Mouse (Mus musculus): ENCODE results near the gene Mrpl4. TPM values are rescaled to one million over a fixed set of nuclear protein-coding genes. Genes with fewer than 3 reads are reported as not detected.

The Mrpl4 gene
- polyA plus RNA-seq, 1 experiment from 2014 or later, result 132 TPM

DNA sequence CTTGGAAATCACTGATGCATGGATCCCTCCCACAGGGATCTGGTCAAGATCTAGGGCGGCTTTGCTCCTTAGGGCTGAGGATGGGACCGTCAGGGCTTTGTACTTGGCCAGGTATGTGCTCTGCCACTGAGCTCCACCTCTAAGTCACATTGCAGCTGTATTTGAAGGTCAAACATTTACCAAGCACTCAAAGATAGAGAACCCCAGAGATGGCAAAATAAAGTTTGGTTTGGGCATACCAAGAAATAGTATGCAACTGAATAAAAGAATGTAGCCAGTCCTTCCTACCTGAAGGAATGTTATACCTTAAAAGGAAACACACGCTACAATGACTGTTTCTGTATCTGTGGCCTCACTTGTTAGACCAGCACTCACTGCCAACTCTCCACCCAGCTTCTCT, 18.8 kb downstream of the Mrpl4 start:
- Histone ChIP-seq H3K27me3 (ENCODE audit: control insufficient read depth, insufficient read depth, low read length) (peaks cover 15% of the 10 kb centered on the region), H3K4me2 (replicated peaks; ENCODE audit: low read depth, low read length) (no peak overlapping the region), H3K4me1 (replicated peaks; ENCODE audit: control insufficient read depth, insufficient read depth, low read length) (no peaks in the 10 kb centered on the region), H3K4me3 (ENCODE audit: low read depth, low read length) (no peak overlapping the region), H3K36me3 (ENCODE audit: control insufficient read depth, insufficient read depth, low read length) (no peaks in the 10 kb centered on the region), H3K27ac (ENCODE audit: low read depth, low read length) (no peak overlapping the region), H3K9me3 (ENCODE audit: control insufficient read depth, low read length) (no peaks in the 10 kb centered on the region), H3K9ac (ENCODE audit: low read depth, low read length) (no peak overlapping the region)
- WGBS, result 76% methylated on average over 3 of the region's 3 CpGs
- no peak for ATAC-seq (ENCODE audit: low FRiP score)
- no peak for DNase-seq (ENCODE audit: low spot score)

DNA sequence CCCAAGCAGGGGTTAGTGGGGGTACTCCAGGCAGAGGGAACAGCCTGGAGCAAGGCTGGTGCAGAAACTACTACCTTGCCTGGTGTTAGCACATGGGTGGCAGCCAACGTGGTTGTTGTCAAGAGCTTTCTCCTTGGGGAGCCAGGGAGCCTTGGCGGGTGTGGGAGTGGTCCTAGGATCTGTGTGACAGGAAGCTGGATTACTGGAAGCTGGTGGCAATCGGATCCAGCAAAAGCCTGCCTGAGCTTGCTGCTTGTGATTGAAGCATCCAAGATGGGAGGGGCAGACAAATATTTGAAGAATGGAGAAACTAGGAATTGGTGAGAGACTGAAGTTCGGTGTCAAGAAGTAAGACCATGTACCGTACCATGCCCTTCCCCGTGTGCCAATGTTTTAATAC, 19.8 kb downstream of the Mrpl4 start:
- no peak overlapping the region for H3K9ac ChIP-seq (ENCODE audit: low read depth, low read length)
- H3K27ac ChIP-seq (ENCODE audit: low read depth, low read length), result no peak overlapping the region
- no peak for DNase-seq (ENCODE audit: low spot score)
- H3K9me3 ChIP-seq (ENCODE audit: control insufficient read depth, low read length), result no peaks in the 10 kb centered on the region
- ATAC-seq (ENCODE audit: low FRiP score), result no peak
- no peaks in the 10 kb centered on the region for H3K36me3 ChIP-seq (ENCODE audit: control insufficient read depth, insufficient read depth, low read length)
- no peak overlapping the region for H3K4me3 ChIP-seq (ENCODE audit: low read depth, low read length)
- WGBS, result 68% methylated on average over 6 of the region's 6 CpGs
- peaks cover 9% of the 10 kb centered on the region for H3K27me3 ChIP-seq (ENCODE audit: control insufficient read depth, insufficient read depth, low read length)
- no peaks in the 10 kb centered on the region for H3K4me1 ChIP-seq (replicated peaks; ENCODE audit: control insufficient read depth, insufficient read depth, low read length)
- no peak overlapping the region for H3K4me2 ChIP-seq (replicated peaks; ENCODE audit: low read depth, low read length)

DNA sequence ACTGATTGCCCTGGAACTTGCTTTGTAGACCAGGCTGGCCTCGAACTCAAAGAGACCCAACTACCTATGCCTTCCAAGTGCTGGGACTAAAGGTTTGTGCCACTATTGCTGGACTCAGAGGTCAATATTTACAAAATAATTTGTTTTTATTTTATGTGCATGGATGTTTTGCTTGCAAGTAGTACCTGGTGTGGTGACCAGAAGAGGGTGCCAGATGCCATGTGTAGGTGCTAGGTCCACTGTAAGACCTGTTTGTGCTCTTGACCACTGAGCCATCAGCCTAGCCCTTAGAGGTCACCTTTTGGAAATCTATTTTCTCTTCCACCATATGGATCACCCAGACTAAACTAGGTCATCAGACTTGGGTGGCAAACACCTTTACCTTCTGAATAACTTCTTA, 20.2 kb downstream of the Mrpl4 start:
- WGBS, result 88% methylated on average over 1 of the region's 1 CpGs
- DNase-seq (ENCODE audit: low spot score) (no peak), ATAC-seq (ENCODE audit: low FRiP score) (no peak)
- no peak overlapping the region for H3K4me2 ChIP-seq (replicated peaks; ENCODE audit: low read depth, low read length)
- H3K9ac ChIP-seq (ENCODE audit: low read depth, low read length), result no peak overlapping the region
- H3K9me3 ChIP-seq (ENCODE audit: control insufficient read depth, low read length), result no peaks in the 10 kb centered on the region
- H3K27me3 ChIP-seq (ENCODE audit: control insufficient read depth, insufficient read depth, low read length), result peaks cover 5% of the 10 kb centered on the region
- no peak overlapping the region for H3K27ac ChIP-seq (ENCODE audit: low read depth, low read length)
- H3K4me3 ChIP-seq (ENCODE audit: low read depth, low read length), result no peak overlapping the region
- no peaks in the 10 kb centered on the region for H3K4me1 ChIP-seq (replicated peaks; ENCODE audit: control insufficient read depth, insufficient read depth, low read length)
- H3K36me3 ChIP-seq (ENCODE audit: control insufficient read depth, insufficient read depth, low read length), result no peaks in the 10 kb centered on the region

DNA sequence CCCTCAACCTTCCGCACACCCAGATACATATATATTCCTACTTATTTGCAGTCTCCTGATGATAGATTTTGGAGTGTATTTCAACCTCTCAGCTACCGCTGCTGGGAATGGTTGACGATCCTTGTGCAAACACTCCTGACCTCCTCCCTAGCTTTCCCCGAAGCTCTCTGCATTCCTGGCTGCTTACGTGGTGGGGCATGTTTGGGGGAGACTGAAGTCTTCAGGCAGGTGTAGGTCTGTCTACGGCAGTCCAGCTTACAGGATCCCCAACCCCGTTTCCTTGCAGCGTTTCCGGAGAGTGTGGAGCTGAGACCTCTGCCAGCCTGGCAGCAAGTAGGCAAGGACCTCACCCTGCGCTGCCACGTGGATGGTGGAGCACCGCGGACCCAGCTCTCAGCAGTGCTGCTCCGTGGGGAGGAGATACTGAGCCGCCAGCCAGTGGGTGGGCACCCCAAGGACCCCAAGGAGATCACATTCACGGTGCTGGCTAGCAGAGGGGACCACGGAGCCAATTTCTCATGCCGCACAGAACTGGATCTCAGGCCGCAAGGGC, 22.8 kb downstream of the Mrpl4 start:
- Histone ChIP-seq H3K9me3 (ENCODE audit: control insufficient read depth, low read length) (no peaks in the 10 kb centered on the region), H3K4me1 (replicated peaks; ENCODE audit: control insufficient read depth, insufficient read depth, low read length) (peaks cover 2% of the 10 kb centered on the region; the same call in 1 of the 2 replicates), H3K27ac (ENCODE audit: low read depth, low read length) (no peak overlapping the region), H3K4me3 (ENCODE audit: low read depth, low read length) (no peak overlapping the region), H3K9ac (ENCODE audit: low read depth, low read length) (no peak overlapping the region), H3K4me2 (replicated peaks; ENCODE audit: low read depth, low read length) (no peak overlapping the region), H3K27me3 (ENCODE audit: control insufficient read depth, insufficient read depth, low read length) (peaks cover 22% of the 10 kb centered on the region), H3K36me3 (ENCODE audit: control insufficient read depth, insufficient read depth, low read length) (no peaks in the 10 kb centered on the region)
- ATAC-seq (ENCODE audit: low FRiP score) (no peak), DNase-seq (ENCODE audit: low spot score) (no peak)
- 72% methylated on average over 19 of the region's 19 CpGs for WGBS

DNA sequence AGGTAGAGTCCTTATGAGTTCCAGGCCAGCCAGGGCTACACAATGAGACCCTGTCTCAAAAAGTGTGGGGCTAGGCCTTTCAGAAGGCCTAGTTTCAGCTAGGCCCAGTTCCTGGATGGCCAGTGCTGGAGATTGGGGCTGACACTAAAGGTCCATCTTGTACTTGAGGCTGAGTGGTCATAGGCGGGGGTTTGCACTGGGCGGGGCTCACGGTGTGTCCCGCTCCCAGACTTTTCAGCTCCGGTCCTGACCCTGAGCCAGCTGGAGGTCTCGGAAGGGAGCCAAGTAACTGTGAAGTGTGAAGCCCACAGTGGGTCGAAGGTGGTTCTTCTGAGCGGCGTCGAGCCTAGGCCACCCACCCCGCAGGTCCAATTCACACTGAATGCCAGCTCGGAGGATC, 24.3 kb downstream of the Mrpl4 start:
- ATAC-seq (ENCODE audit: low FRiP score) (no peak), DNase-seq (ENCODE audit: low spot score) (no peak)
- no peaks in the 10 kb centered on the region for H3K9me3 ChIP-seq (ENCODE audit: control insufficient read depth, low read length)
- no peak overlapping the region for H3K4me2 ChIP-seq (replicated peaks; ENCODE audit: low read depth, low read length)
- no peak overlapping the region for H3K4me3 ChIP-seq (ENCODE audit: low read depth, low read length)
- no peaks in the 10 kb centered on the region for H3K36me3 ChIP-seq (ENCODE audit: control insufficient read depth, insufficient read depth, low read length)
- H3K27ac ChIP-seq (ENCODE audit: low read depth, low read length), result no peak overlapping the region
- peaks cover 34% of the 10 kb centered on the region for H3K27me3 ChIP-seq (ENCODE audit: control insufficient read depth, insufficient read depth, low read length)
- H3K9ac ChIP-seq (ENCODE audit: low read depth, low read length), result no peak overlapping the region
- WGBS, result 78% methylated on average over 12 of the region's 12 CpGs
- peaks cover 2% of the 10 kb centered on the region; the same call in 1 of the 2 replicates for H3K4me1 ChIP-seq (replicated peaks; ENCODE audit: control insufficient read depth, insufficient read depth, low read length)

DNA sequence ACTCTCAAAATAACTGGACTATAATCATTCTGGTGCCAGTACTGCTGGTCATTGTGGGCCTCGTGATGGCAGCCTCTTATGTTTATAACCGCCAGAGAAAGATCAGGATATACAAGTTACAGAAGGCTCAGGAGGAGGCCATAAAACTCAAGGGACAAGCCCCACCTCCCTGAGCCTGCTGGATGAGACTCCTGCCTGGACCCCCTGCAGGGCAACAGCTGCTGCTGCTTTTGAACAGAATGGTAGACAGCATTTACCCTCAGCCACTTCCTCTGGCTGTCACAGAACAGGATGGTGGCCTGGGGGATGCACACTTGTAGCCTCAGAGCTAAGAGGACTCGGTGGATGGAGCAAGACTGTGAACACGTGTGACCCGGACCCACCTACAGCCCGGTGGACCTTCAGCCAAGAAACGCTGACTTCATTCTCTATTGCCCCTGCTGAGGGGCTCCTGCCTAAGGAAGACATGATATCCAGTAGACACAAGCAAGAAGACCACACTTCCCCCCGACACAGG, 25.3 kb downstream of the Mrpl4 start:
- Histone ChIP-seq H3K36me3 (ENCODE audit: control insufficient read depth, insufficient read depth, low read length) (no peaks in the 10 kb centered on the region), H3K9me3 (ENCODE audit: control insufficient read depth, low read length) (no peaks in the 10 kb centered on the region), H3K27ac (ENCODE audit: low read depth, low read length) (no peak overlapping the region), H3K27me3 (ENCODE audit: control insufficient read depth, insufficient read depth, low read length) (peaks cover 44% of the 10 kb centered on the region), H3K4me3 (ENCODE audit: low read depth, low read length) (no peak overlapping the region), H3K4me2 (replicated peaks; ENCODE audit: low read depth, low read length) (no peak overlapping the region), H3K4me1 (replicated peaks; ENCODE audit: control insufficient read depth, insufficient read depth, low read length) (peaks cover 2% of the 10 kb centered on the region; the same call in 1 of the 2 replicates), H3K9ac (ENCODE audit: low read depth, low read length) (no peak overlapping the region)
- 53% methylated on average over 8 of the region's 8 CpGs for WGBS
- DNase-seq (ENCODE audit: low spot score), result no peak
- ATAC-seq (ENCODE audit: low FRiP score), result no peak

DNA sequence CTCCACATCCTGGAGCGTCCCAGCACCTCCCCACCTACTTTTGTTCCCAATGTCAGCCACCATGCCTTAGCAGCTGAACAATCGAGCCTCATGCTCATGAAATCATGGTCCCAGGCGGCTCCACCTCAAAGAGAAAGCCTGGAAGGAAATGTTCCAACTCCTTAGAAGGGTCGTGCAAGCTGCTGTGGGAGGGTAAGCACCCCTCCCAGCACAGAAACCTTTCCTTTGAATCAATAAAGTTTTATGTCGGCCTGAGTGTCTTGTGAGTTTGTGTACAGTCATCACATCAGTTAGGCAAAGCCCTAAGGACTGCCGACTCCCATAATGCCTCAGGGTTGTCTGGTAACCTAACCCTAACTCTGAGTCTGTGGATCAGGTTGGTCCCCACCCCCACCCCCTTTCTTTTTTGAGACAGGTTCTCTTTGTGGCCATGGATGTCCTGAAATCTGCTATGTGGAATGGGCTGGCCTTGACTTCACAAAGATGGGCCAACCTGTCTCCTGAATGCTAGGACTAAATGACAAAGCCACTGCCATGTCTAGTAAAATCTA, 26.1 kb downstream of the Mrpl4 start:
- H3K4me2 ChIP-seq (replicated peaks; ENCODE audit: low read depth, low read length), result no peak overlapping the region
- no peak overlapping the region for H3K9ac ChIP-seq (ENCODE audit: low read depth, low read length)
- DNase-seq (ENCODE audit: low spot score) (no peak), ATAC-seq (ENCODE audit: low FRiP score) (no peak)
- no peak overlapping the region for H3K27ac ChIP-seq (ENCODE audit: low read depth, low read length)
- H3K36me3 ChIP-seq (ENCODE audit: control insufficient read depth, insufficient read depth, low read length), result no peaks in the 10 kb centered on the region
- peaks cover 52% of the 10 kb centered on the region for H3K27me3 ChIP-seq (ENCODE audit: control insufficient read depth, insufficient read depth, low read length)
- peaks cover 4% of the 10 kb centered on the region; the same call in 1 of the 2 replicates for H3K4me1 ChIP-seq (replicated peaks; ENCODE audit: control insufficient read depth, insufficient read depth, low read length)
- WGBS, result 65% methylated on average over 6 of the region's 6 CpGs
- no peaks in the 10 kb centered on the region for H3K9me3 ChIP-seq (ENCODE audit: control insufficient read depth, low read length)
- H3K4me3 ChIP-seq (ENCODE audit: low read depth, low read length), result no peak overlapping the region

DNA sequence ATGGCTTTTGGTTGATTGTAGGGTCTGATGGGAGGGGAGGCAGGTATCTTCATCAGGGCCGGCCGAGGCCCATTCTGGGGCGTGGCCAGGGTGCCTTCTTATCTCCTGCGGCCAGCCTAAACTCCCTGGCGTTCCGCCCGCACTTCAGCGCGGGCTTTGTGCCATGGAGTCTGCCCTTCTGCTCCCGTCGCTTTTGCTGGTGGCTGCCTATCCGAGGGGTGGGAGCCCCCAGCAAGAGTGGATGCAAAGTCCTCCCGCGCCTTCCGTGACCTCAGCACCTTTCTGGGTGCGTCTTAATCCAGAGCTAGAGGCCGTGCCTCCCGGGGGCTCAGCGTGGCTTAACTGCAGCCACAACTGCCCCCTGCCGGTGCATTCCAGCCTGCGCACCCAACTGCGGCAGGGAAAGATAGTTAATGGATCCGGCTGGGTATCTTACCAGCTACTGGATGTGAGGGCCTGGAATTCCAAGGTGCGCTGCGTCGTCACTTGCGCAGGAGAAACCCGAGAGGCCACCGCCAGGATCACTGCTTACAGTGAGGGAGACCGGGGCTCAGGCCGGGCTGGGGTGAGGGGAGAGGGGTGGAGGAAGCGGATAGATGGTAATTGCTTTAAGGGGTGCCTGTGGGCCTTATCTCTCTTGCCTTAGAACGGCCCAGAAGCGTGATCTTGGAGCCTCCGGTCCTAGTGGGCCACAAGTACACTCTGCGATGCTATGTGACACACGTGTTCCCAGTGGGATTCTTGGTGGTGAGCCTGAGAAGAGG, 26.9 kb downstream of the Mrpl4 start, which contains the start of gene Icam4:
Gene Icam4 (plus strand): TSS at position 83 of the 764 bp plus-strand sequence.
- no peaks in the 10 kb centered on the region for H3K36me3 ChIP-seq (ENCODE audit: control insufficient read depth, insufficient read depth, low read length)
- H3K9ac ChIP-seq (ENCODE audit: low read depth, low read length), result peak within 1 kb of the TSS; percentile 32; the same call in 1 of the 2 replicates
- peaks cover 4% of the 10 kb centered on the region; the same call in 1 of the 2 replicates for H3K4me1 ChIP-seq (replicated peaks; ENCODE audit: control insufficient read depth, insufficient read depth, low read length)
- ATAC-seq (ENCODE audit: low FRiP score) (no peak), DNase-seq (ENCODE audit: low spot score) (peak; percentile 87)
- peak within 1 kb of the TSS; percentile 42 for H3K4me2 ChIP-seq (replicated peaks; ENCODE audit: low read depth, low read length)
- peaks cover 59% of the 10 kb centered on the region for H3K27me3 ChIP-seq (ENCODE audit: control insufficient read depth, insufficient read depth, low read length)
- H3K4me3 ChIP-seq (ENCODE audit: low read depth, low read length), result peak within 1 kb of the TSS; percentile 23
- H3K27ac ChIP-seq (ENCODE audit: low read depth, low read length), result no peak within 1 kb of the TSS
- H3K9me3 ChIP-seq (ENCODE audit: control insufficient read depth, low read length), result no peaks in the 10 kb centered on the region
- WGBS, result 3% methylated on average over 37 of the region's 37 CpGs
